Mouse (Mus musculus): ENCODE data around the gene Slc30a2. TPM values are rescaled to one million over a fixed set of nuclear protein-coding genes. Genes with fewer than 3 reads are reported as not detected.
"Not testable (repeated sequence)": the region's sequence is repeated elsewhere in the genome, so short reads cannot be mapped to it uniquely, and the experiment has no call there.

Slc30a2 gene
- polyA plus RNA-seq, 1 experiment: 0.08 TPM

- DNase-seq (ENCODE audit: low spot score): no peak
These were observed 23.3 kb upstream of the Slc30a2 start for GRCm38 (mm10) chr4:134319674-134320073.

DNA sequence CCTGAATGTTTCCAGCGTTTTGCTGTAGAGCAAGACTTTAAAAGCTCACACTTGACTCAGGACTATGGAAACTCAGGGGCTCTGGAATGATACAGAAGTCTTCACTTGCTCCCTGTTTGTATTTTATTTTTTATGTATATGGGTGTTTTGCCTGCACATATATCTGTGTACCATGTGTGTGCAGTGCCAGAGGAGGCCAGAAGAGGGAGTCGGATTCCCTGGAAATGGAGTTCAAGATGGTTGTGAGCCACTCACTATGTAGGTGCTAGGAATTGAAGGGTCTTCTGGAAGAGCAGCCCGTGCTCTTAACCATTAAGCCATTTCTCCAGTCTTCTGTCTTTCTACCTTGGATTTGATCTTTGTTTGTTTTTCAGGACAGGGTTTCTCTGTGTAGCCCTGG lies 21.5 kb upstream of the Slc30a2 start:
- no peak for DNase-seq (ENCODE audit: low spot score)

- DNase-seq (ENCODE audit: low spot score): no peak
These were observed 18.3 kb upstream of the Slc30a2 start for GRCm38 (mm10) chr4:134324655-134325054.

- no peak for DNase-seq (ENCODE audit: low spot score)
These were observed 16.0 kb upstream of the Slc30a2 start for GRCm38 (mm10) chr4:134326859-134327530.

DNA sequence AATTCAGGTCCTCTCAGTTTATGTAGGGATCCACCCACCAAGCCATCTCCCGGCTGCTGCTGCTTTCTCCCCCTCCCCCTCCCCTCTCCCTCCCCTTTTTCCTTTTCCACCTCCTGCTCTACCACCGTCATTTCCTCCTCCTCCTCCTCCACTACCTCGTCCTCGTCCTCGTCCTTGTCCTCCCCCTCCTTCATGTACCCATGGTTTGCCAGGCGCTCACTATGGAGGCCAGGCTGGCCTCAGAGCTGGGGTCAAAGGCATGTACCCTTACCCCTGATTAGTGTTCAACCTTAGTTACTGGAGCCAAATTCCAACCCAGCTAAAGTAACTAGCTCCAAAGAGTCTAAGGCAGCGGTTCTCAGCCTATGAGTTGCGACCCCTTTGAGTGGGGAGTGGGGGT lies 14.8 kb upstream of the Slc30a2 start:
- no peak for DNase-seq (ENCODE audit: low spot score)

- no peak for DNase-seq (ENCODE audit: low spot score)
These were observed 14.1 kb upstream of the Slc30a2 start for GRCm38 (mm10) chr4:134328832-134329231.

- no peak for DNase-seq (ENCODE audit: low spot score)
These were observed 12.7 kb upstream of the Slc30a2 start for GRCm38 (mm10) chr4:134330281-134330680.

DNA sequence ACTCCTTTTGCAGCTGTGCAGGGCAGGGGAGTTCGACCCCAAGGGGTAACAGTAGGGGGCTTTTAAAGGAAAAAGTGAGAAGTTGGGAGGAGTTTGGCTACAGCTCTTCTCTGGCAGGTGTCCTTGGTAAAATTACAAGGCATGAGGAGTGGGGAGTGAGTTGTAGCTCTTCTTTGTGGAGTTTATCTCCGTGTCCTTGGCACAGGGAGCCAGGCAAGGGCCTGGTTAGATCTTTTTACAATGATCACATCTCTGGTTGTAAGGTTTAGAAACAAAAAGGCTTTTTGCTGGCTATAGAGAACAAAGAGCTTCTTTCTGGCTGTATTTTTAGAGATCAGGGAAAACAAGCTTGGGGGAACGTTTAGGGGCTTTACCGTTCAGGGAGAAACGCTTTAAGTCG lies 1.8 kb upstream of the Slc30a2 start:
- DNase-seq (ENCODE audit: low spot score): not testable (repeated sequence)

DNA sequence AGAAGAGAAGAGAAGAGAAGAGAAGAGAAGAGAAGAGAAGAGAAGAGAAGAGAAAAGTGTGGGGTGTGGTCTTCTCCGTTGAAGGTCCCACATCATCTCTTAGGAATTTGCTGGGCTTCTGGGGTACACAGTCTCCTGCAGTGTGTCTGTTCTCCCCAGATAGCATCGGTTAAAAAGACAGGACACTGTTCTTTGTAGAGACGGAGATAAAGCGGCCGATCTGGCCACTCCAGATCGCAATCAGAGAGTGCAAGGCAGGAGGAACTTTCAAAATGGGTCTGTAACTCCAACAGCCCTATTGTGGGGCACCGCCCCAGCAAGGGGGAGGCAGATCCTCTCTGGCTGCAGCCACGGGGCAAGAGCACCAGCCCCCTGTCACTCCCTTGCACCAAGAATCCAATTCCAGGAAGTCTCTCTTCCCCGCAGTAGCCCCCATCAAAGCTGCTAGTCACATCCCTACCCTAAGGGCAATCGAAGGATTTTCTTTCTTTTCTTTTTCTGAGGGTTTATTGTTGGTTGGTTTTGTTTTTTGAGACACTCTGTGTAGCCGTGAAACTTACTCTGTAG lies 685 bp upstream of the Slc30a2 start:
- no peak for DNase-seq (ENCODE audit: low spot score)

DNA sequence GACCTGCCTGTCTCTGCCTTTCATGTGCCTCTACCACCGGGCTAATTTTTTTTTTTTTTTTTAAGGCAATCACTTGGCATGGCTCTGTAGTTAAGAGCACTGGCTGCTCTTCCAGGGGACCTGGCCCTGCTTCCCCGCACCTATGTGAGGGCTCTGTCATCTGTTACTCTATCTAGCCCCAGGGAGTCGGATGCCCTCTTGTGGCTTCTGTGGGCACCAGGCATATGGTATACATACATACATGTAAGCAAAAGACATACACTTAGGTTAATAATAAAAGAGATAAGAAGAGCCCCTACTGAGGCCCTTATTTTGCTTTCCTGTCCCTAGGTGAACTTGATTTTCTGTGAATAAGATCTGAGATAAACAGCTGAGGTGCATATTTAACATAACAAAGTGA lies 1.6 kb downstream of the Slc30a2 start:
- DNase-seq (ENCODE audit: low spot score): no peak

- no peak for DNase-seq (ENCODE audit: low spot score)
These were observed 2.8 kb downstream of the Slc30a2 start for GRCm38 (mm10) chr4:134345802-134346201.

DNA sequence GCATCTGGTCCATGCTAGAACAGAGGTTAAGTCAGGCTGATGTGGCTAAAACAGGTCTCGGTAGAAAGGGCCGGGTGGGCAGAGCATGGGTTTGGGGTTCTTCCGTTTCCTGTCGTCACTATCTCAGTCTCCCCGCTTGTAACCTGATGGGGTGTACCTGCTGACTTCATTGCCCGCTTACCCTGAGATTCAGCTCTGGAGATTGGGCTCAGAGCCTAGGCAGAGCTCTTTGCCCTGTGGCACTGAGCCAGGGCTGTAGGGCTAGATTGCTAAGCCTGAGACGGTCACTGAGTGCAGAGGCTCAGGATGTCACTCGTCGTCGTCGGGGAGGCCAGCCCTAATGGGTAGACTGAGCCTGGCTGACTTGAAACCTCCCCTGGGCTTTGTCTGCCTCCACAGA lies 5.1 kb downstream of the Slc30a2 start:
- DNase-seq (ENCODE audit: low spot score): no peak

GRCm38 (mm10) chr4:134348545-134348944 lies 5.6 kb downstream of the Slc30a2 start:
- DNase-seq (ENCODE audit: low spot score): no peak

GRCm38 (mm10) chr4:134349829-134350228 lies 6.8 kb downstream of the Slc30a2 start:
- DNase-seq (ENCODE audit: low spot score): no peak

DNA sequence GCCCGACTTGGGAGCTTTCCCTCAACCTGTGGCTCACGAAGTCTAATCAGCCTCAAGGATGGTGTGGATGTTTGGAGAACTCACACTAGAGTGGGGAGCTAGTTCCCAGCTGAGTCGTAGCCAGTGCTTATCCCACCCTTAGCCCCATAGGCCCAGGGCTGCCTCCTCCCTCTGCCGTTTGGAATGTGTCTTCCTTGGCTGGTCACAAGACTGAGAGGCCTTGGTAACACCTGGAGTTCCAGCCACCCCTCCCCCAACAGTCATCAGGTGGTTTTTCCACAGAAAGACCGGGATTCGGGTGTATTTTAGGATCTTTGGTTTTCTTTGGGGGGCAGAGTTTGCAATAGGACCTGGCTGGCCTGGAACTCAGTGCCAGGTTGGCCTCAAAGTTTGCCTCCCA lies 7.7 kb downstream of the Slc30a2 start:
- no peak for DNase-seq (ENCODE audit: low spot score)

DNA sequence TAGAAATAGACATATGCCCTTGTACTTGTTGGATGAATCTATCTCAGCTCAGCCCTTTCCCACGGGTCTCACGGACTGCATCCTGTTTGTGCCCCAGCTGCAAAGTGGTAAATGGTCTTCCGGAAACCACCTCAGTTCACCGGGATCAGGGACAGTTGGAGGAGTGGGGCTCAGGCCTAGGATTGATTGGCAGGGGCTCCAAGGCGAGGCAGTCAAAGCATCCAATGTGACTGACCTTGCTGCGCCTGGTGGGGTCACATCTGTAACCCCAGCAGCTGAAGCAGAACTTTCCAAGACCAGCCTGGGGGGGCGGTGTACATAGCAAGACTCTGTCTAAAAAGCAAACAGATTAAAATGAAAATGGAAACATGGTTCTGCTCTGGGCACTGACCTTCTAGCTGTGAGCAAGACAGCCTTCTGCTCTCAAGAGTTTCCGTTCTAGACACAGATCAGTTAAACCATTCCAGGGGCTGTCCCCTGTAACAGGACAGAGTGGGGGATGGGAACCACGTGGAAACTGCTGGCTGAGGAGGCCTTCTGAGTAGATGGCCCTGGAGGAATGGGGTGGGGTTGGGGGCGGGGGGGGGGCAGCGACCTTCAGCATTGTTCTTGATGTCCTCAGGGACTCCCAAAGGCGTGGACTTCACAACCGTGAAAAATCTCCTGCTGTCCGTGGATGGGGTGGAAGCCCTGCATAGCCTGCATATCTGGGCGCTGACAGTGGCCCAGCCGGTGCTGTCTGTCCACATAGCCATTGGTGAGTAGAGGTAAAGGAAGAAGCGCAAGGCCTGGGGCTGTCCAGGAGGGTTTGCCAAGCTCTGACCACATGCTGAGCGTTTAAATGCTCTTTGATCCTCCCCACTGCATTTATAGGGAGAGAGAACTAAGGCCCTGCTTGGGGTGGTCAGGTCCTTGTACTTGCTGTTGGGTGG lies 8.6 kb downstream of the Slc30a2 start:
- DNase-seq (ENCODE audit: low spot score): no peak

DNA sequence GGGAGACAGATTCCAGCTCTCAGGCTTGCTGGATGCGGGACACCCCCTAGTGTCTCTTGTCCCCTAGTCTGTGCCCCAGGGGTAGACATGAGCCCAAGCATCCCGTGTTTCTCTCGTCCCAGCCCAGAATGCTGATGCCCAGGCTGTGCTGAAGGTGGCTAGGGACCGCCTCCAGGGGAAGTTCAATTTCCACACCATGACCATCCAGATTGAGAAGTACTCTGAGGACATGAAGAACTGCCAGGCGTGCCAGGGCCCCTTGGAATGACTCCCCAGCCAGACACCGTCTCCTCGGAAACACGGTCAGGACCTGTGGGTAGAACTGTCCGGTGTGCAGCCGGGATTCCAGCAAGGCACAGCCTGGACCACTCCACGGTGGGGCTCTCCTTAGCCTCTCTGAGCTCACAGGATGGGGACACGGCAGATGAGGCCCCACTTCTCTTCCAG lies 9.3 kb downstream of the Slc30a2 start:
- DNase-seq (ENCODE audit: low spot score): no peak

GRCm38 (mm10) chr4:134352929-134353328 lies 9.9 kb downstream of the Slc30a2 start:
- no peak for DNase-seq (ENCODE audit: low spot score)

GRCm38 (mm10) chr4:134353527-134354409 lies 10.8 kb downstream of the Slc30a2 start:
- DNase-seq (ENCODE audit: low spot score): no peak

- DNase-seq (ENCODE audit: low spot score): no peak
These were observed 13.0 kb downstream of the Slc30a2 start for GRCm38 (mm10) chr4:134355841-134356452.
